Mouse (Mus musculus): ENCODE measurements around the gene Zc2hc1c. TPM values are rescaled to one million over a fixed set of nuclear protein-coding genes. Genes with fewer than 3 reads are reported as not detected.

Zc2hc1c gene
- polyA plus RNA-seq, 1 experiment, result 1.7 TPM

DNA sequence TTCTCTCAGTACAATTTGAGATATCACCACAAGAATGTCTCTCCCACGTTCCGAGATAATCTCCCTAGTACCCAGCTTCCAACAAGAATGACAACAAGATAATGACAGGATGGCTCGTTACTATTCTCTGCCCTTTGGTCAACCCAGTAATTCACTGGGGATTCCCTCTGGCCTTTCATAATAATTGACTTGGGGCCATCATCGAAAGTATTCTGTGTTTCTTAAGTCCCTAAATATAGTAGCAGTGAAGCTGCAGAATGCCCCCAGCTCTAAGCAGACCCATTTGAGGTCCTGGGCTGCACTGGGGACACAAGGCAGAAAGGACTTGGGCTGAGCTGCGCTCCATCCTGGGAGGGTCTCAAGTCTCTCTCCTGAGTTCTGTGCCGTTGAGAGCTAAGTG, 3.9 kb downstream of the Zc2hc1c start:
- peaks cover 5% of the 10 kb centered on the region for H3K4me1 ChIP-seq (ENCODE audit: control insufficient read depth, insufficient read depth, low read length)
- no peak overlapping the region for H3K4me3 ChIP-seq (replicated peaks; ENCODE audit: extremely low read depth, low read depth, low read length)
- no peak for TF ChIP-seq POLR2A (IDR thresholded peaks at IDR 0.05; ENCODE audit: borderline replicate concordance, extremely low read depth, low read depth, low read length)
- TF ChIP-seq CTCF (IDR thresholded peaks at IDR 0.05; ENCODE audit: insufficient read depth, low read length), result no peak
- 73% methylated on average over 6 of the region's 6 CpGs for WGBS
- DNase-seq, result no peak

- no peak overlapping the region for H3K4me3 ChIP-seq (replicated peaks; ENCODE audit: extremely low read depth, low read depth, low read length)
- TF ChIP-seq CTCF (IDR thresholded peaks at IDR 0.05; ENCODE audit: insufficient read depth, low read length), result no peak
- no peak for TF ChIP-seq POLR2A (IDR thresholded peaks at IDR 0.05; ENCODE audit: borderline replicate concordance, extremely low read depth, low read depth, low read length)
- H3K4me1 ChIP-seq (ENCODE audit: control insufficient read depth, insufficient read depth, low read length), result peaks cover 5% of the 10 kb centered on the region; the same call in 1 of the 2 replicates
- DNase-seq, result no peak
Observed at GRCm38 (mm10) chr12:85292906-85293305, 4.5 kb downstream of the Zc2hc1c start.

GRCm38 (mm10) chr12:85295506-85295905, 7.1 kb downstream of the Zc2hc1c start:
- no peaks in the 10 kb centered on the region for H3K4me1 ChIP-seq (ENCODE audit: control insufficient read depth, insufficient read depth, low read length)
- TF ChIP-seq POLR2A (IDR thresholded peaks at IDR 0.05; ENCODE audit: borderline replicate concordance, extremely low read depth, low read depth, low read length) (no peak), CTCF (IDR thresholded peaks at IDR 0.05; ENCODE audit: insufficient read depth, low read length) (no peak)
- DNase-seq, result no peak
- 91% methylated on average over 2 of the region's 2 CpGs for WGBS
- H3K4me3 ChIP-seq (replicated peaks; ENCODE audit: extremely low read depth, low read depth, low read length), result no peak overlapping the region

- WGBS, result 73% methylated on average over 5 of the region's 5 CpGs
- no peaks in the 10 kb centered on the region for H3K4me1 ChIP-seq (ENCODE audit: control insufficient read depth, insufficient read depth, low read length)
- TF ChIP-seq CTCF (IDR thresholded peaks at IDR 0.05; ENCODE audit: insufficient read depth, low read length) (no peak), POLR2A (IDR thresholded peaks at IDR 0.05; ENCODE audit: borderline replicate concordance, extremely low read depth, low read depth, low read length) (no peak)
Observed at GRCm38 (mm10) chr12:85296915-85297314, 8.5 kb downstream of the Zc2hc1c start.

GRCm38 (mm10) chr12:85297345-85297997, 9.1 kb downstream of the Zc2hc1c start:
- DNase-seq, result no peak
- 78% methylated on average over 10 of the region's 10 CpGs for WGBS
- Histone ChIP-seq H3K4me3 (replicated peaks; ENCODE audit: extremely low read depth, low read depth, low read length) (no peak overlapping the region), H3K4me1 (ENCODE audit: control insufficient read depth, insufficient read depth, low read length) (no peaks in the 10 kb centered on the region)
- no peak for TF ChIP-seq POLR2A (IDR thresholded peaks at IDR 0.05; ENCODE audit: borderline replicate concordance, extremely low read depth, low read depth, low read length)
- TF ChIP-seq CTCF (IDR thresholded peaks at IDR 0.05; ENCODE audit: insufficient read depth, low read length), result no peak

More at GRCm38 (mm10) chr12:85296915-85297314, 8.5 kb downstream of the Zc2hc1c start:
- no peak overlapping the region for H3K4me3 ChIP-seq (replicated peaks; ENCODE audit: extremely low read depth, low read depth, low read length)
- DNase-seq, result no peak

GRCm38 (mm10) chr12:85298127-85298834, 9.9 kb downstream of the Zc2hc1c start:
- H3K4me1 ChIP-seq (ENCODE audit: control insufficient read depth, insufficient read depth, low read length), result no peaks in the 10 kb centered on the region
- H3K4me3 ChIP-seq (replicated peaks; ENCODE audit: extremely low read depth, low read depth, low read length), result no peak overlapping the region
- DNase-seq, result no peak
- TF ChIP-seq CTCF (IDR thresholded peaks at IDR 0.05; ENCODE audit: insufficient read depth, low read length), result no peak
- TF ChIP-seq POLR2A (IDR thresholded peaks at IDR 0.05; ENCODE audit: borderline replicate concordance, extremely low read depth, low read depth, low read length), result no peak
- 60% methylated on average over 11 of the region's 11 CpGs for WGBS

- DNase-seq, result no peak
- 58% methylated on average over 1 of the region's 1 CpGs for WGBS
- no peaks in the 10 kb centered on the region for H3K4me1 ChIP-seq (ENCODE audit: control insufficient read depth, insufficient read depth, low read length)
- TF ChIP-seq CTCF (IDR thresholded peaks at IDR 0.05; ENCODE audit: insufficient read depth, low read length) (no peak), POLR2A (IDR thresholded peaks at IDR 0.05; ENCODE audit: borderline replicate concordance, extremely low read depth, low read depth, low read length) (no peak)
- no peak overlapping the region for H3K4me3 ChIP-seq (replicated peaks; ENCODE audit: extremely low read depth, low read depth, low read length)
Observed at GRCm38 (mm10) chr12:85298835-85299180, 10.4 kb downstream of the Zc2hc1c start.

- DNase-seq, result no peak
- H3K4me1 ChIP-seq (ENCODE audit: control insufficient read depth, insufficient read depth, low read length), result no peaks in the 10 kb centered on the region
- TF ChIP-seq POLR2A (IDR thresholded peaks at IDR 0.05; ENCODE audit: borderline replicate concordance, extremely low read depth, low read depth, low read length) (no peak), CTCF (IDR thresholded peaks at IDR 0.05; ENCODE audit: insufficient read depth, low read length) (no peak)
- 75% methylated on average over 2 of the region's 2 CpGs for WGBS
- no peak overlapping the region for H3K4me3 ChIP-seq (replicated peaks; ENCODE audit: extremely low read depth, low read depth, low read length)
Observed at GRCm38 (mm10) chr12:85303256-85303655, 14.9 kb downstream of the Zc2hc1c start.

- no peak for DNase-seq
- no peaks in the 10 kb centered on the region for H3K4me1 ChIP-seq (ENCODE audit: control insufficient read depth, insufficient read depth, low read length)
- WGBS, result 53% methylated on average over 4 of the region's 4 CpGs
- H3K4me3 ChIP-seq (replicated peaks; ENCODE audit: extremely low read depth, low read depth, low read length), result no peak overlapping the region
- TF ChIP-seq CTCF (IDR thresholded peaks at IDR 0.05; ENCODE audit: insufficient read depth, low read length) (no peak), POLR2A (IDR thresholded peaks at IDR 0.05; ENCODE audit: borderline replicate concordance, extremely low read depth, low read depth, low read length) (no peak)
Observed at GRCm38 (mm10) chr12:85304725-85305124, 16.3 kb downstream of the Zc2hc1c start.

Data from lung, adult 2 months (tissue).